Mouse (Mus musculus): ENCODE results near the gene Tmbim4. TPM values are rescaled to one million over a fixed set of nuclear protein-coding genes. Genes with fewer than 3 reads are reported as not detected.

The Tmbim4 gene
- polyA plus RNA-seq, 1 experiment from 2014 or later: 241 TPM

- Histone ChIP-seq H3K4me2 (replicated peaks; ENCODE audit: low read depth) (no peak overlapping the region), H3K27ac (ENCODE audit: low read depth, low read length) (no peak overlapping the region), H3K36me3 (ENCODE audit: control insufficient read depth, insufficient read depth) (no peaks in the 10 kb centered on the region), H3K4me3 (ENCODE audit: low read depth, low read length) (no peak overlapping the region), H3K27me3 (replicated peaks; ENCODE audit: control insufficient read depth, insufficient read depth, low read length) (no peaks in the 10 kb centered on the region), H3K9ac (ENCODE audit: low read depth, low read length) (no peak overlapping the region), H3K9me3 (ENCODE audit: control insufficient read depth) (no peaks in the 10 kb centered on the region), H3K4me1 (replicated peaks; ENCODE audit: control insufficient read depth, insufficient read depth, low read length) (no peaks in the 10 kb centered on the region)
- no peak for ATAC-seq
- TF ChIP-seq CTCF (IDR thresholded peaks at IDR 0.05; ENCODE audit: low read depth): no peak
- 78% methylated on average over 6 of the region's 6 CpGs for WGBS
Measured at GRCm38 (mm10) chr10:120191165-120191564, 10.2 kb upstream of the Tmbim4 start.

- no peak for TF ChIP-seq CTCF (IDR thresholded peaks at IDR 0.05; ENCODE audit: low read depth)
- Histone ChIP-seq H3K4me2 (replicated peaks; ENCODE audit: low read depth) (no peak overlapping the region), H3K27ac (ENCODE audit: low read depth, low read length) (no peak overlapping the region), H3K9ac (ENCODE audit: low read depth, low read length) (no peak overlapping the region), H3K27me3 (replicated peaks; ENCODE audit: control insufficient read depth, insufficient read depth, low read length) (no peaks in the 10 kb centered on the region), H3K36me3 (ENCODE audit: control insufficient read depth, insufficient read depth) (no peaks in the 10 kb centered on the region), H3K4me3 (ENCODE audit: low read depth, low read length) (no peak overlapping the region), H3K9me3 (ENCODE audit: control insufficient read depth) (no peaks in the 10 kb centered on the region), H3K4me1 (replicated peaks; ENCODE audit: control insufficient read depth, insufficient read depth, low read length) (no peaks in the 10 kb centered on the region)
- 75% methylated on average over 4 of the region's 4 CpGs for WGBS
- no peak for ATAC-seq
Measured at GRCm38 (mm10) chr10:120192278-120192677, 9.1 kb upstream of the Tmbim4 start.

- Histone ChIP-seq H3K4me1 (replicated peaks; ENCODE audit: control insufficient read depth, insufficient read depth, low read length) (no peaks in the 10 kb centered on the region), H3K9ac (ENCODE audit: low read depth, low read length) (no peak overlapping the region), H3K9me3 (ENCODE audit: control insufficient read depth) (no peaks in the 10 kb centered on the region), H3K4me3 (ENCODE audit: low read depth, low read length) (no peak overlapping the region), H3K4me2 (replicated peaks; ENCODE audit: low read depth) (no peak overlapping the region), H3K27ac (ENCODE audit: low read depth, low read length) (no peak overlapping the region), H3K27me3 (replicated peaks; ENCODE audit: control insufficient read depth, insufficient read depth, low read length) (no peaks in the 10 kb centered on the region), H3K36me3 (ENCODE audit: control insufficient read depth, insufficient read depth) (no peaks in the 10 kb centered on the region)
- no peak for ATAC-seq
- 90% methylated on average over 8 of the region's 8 CpGs for WGBS
- no peak for TF ChIP-seq CTCF (IDR thresholded peaks at IDR 0.05; ENCODE audit: low read depth)
Measured at GRCm38 (mm10) chr10:120193255-120193654, 8.1 kb upstream of the Tmbim4 start.

- WGBS: 71% methylated on average over 14 of the region's 14 CpGs
- H3K27ac ChIP-seq (ENCODE audit: low read depth, low read length): no peak overlapping the region
- H3K36me3 ChIP-seq (ENCODE audit: control insufficient read depth, insufficient read depth): no peaks in the 10 kb centered on the region
- H3K4me1 ChIP-seq (replicated peaks; ENCODE audit: control insufficient read depth, insufficient read depth, low read length): 0 out of 2 replicates have a peak, but pooled peaks cover 4% of the 10 kb centered on the region
- H3K4me2 ChIP-seq (replicated peaks; ENCODE audit: low read depth): no peak overlapping the region
- no peak for ATAC-seq
- TF ChIP-seq CTCF (IDR thresholded peaks at IDR 0.05; ENCODE audit: low read depth): no peak
- no peaks in the 10 kb centered on the region for H3K9me3 ChIP-seq (ENCODE audit: control insufficient read depth)
- no peak overlapping the region for H3K4me3 ChIP-seq (ENCODE audit: low read depth, low read length)
- H3K9ac ChIP-seq (ENCODE audit: low read depth, low read length): no peak overlapping the region
- H3K27me3 ChIP-seq (replicated peaks; ENCODE audit: control insufficient read depth, insufficient read depth, low read length): peaks cover 9% of the 10 kb centered on the region
Measured at GRCm38 (mm10) chr10:120197061-120197835, 4.1 kb upstream of the Tmbim4 start.

GRCm38 (mm10) chr10:120201961-120202402, 592 bp downstream of the Tmbim4 start, which contains the start of gene Irak3:
Irak3 (minus strand) TSS chr10:120202130.
- H3K27me3 ChIP-seq (replicated peaks; ENCODE audit: control insufficient read depth, insufficient read depth, low read length): peaks cover 9% of the 10 kb centered on the region
- no peaks in the 10 kb centered on the region for H3K9me3 ChIP-seq (ENCODE audit: control insufficient read depth)
- 2% methylated on average over 13 of the region's 13 CpGs for WGBS
- peak within 1 kb of the TSS; percentile 60 for H3K4me3 ChIP-seq (ENCODE audit: low read depth, low read length)
- TF ChIP-seq CTCF (IDR thresholded peaks at IDR 0.05; ENCODE audit: low read depth): peak; percentile 94
- H3K9ac ChIP-seq (ENCODE audit: low read depth, low read length): peak within 1 kb of the TSS; percentile 50
- peak within 1 kb of the TSS; percentile 57 for H3K27ac ChIP-seq (ENCODE audit: low read depth, low read length)
- H3K4me1 ChIP-seq (replicated peaks; ENCODE audit: control insufficient read depth, insufficient read depth, low read length): 0 out of 2 replicates have a peak, but pooled peaks cover 4% of the 10 kb centered on the region
- H3K36me3 ChIP-seq (ENCODE audit: control insufficient read depth, insufficient read depth): no peaks in the 10 kb centered on the region
- 0 out of 2 replicates have a peak, but pooled peaks have one; percentile 42 for ATAC-seq
- peak within 1 kb of the TSS; percentile 95 for H3K4me2 ChIP-seq (replicated peaks; ENCODE audit: low read depth)

GRCm38 (mm10) chr10:120202467-120203250, 1.3 kb downstream of the Tmbim4 start:
- no peak for ATAC-seq
- Histone ChIP-seq H3K9me3 (ENCODE audit: control insufficient read depth) (no peaks in the 10 kb centered on the region), H3K27me3 (replicated peaks; ENCODE audit: control insufficient read depth, insufficient read depth, low read length) (peaks cover 9% of the 10 kb centered on the region), H3K9ac (ENCODE audit: low read depth, low read length) (no peak overlapping the region), H3K36me3 (ENCODE audit: control insufficient read depth, insufficient read depth) (no peaks in the 10 kb centered on the region), H3K27ac (ENCODE audit: low read depth, low read length) (no peak overlapping the region), H3K4me2 (replicated peaks; ENCODE audit: low read depth) (peak overlapping the region; percentile 95), H3K4me1 (replicated peaks; ENCODE audit: control insufficient read depth, insufficient read depth, low read length) (0 out of 2 replicates have a peak, but pooled peaks cover 4% of the 10 kb centered on the region), H3K4me3 (ENCODE audit: low read depth, low read length) (no peak overlapping the region)
- TF ChIP-seq CTCF (IDR thresholded peaks at IDR 0.05; ENCODE audit: low read depth): no peak
- 71% methylated on average over 16 of the region's 16 CpGs for WGBS
